Mouse (Mus musculus): ENCODE data around the gene Gprc6a.

DNA sequence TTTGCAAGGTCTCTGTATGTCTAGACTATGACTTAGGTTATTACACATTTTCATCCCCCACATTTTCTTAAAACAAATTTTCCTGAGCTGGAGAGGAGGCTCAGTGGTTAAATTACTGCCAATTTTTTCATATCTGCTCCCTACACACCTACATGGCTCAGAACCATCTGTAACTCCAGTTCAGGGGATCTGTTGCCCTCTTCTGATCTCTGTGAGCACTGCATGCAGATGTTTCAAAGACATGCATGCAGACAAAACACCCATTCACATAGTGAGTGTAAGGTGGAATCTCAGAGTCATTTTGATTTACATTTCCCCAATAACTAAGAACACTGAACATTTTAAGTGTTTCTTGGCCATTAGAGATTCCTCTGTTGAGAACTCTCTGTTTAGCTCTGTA lies 38.1 kb upstream of the Gprc6a start:
- TF ChIP-seq CTCF (IDR thresholded peaks at IDR 0.05; ENCODE audit: extremely low read depth, insufficient read depth, insufficient read length, insufficient replicate concordance) (no peak), POLR2A (IDR thresholded peaks at IDR 0.05; ENCODE audit: low read depth, low read length) (no peak)
